Mouse (Mus musculus): Measurements from ENCODE around the gene Dtl. TPM values are rescaled to one million over a fixed set of nuclear protein-coding genes. Genes with fewer than 3 reads are reported as not detected.

Gene Dtl
- polyA plus RNA-seq, 1 experiment: 81.1 TPM

- H3K27me3 ChIP-seq (ENCODE audit: control insufficient read depth, insufficient read depth, low read length, poor library complexity, severe bottlenecking): no peaks in the 10 kb centered on the region
- H3K4me1 ChIP-seq (ENCODE audit: control insufficient read depth, insufficient read depth, low read length): no peaks in the 10 kb centered on the region
- H3K36me3 ChIP-seq (ENCODE audit: control insufficient read depth, insufficient read depth, low read length, poor library complexity, severe bottlenecking): peaks cover 17% of the 10 kb centered on the region
- TF ChIP-seq EP300 (IDR thresholded peaks at IDR 0.05; ENCODE audit: insufficient read depth, low read depth, low read length) (no peak), POLR2A (IDR thresholded peaks at IDR 0.05; ENCODE audit: insufficient read depth, low read length) (no peak), CTCF (IDR thresholded peaks at IDR 0.05; ENCODE audit: low read depth, low read length) (no peak)
- H3K9me3 ChIP-seq (replicated peaks; ENCODE audit: control insufficient read depth, insufficient read depth, low read length, poor library complexity, severe bottlenecking): no peaks in the 10 kb centered on the region
- H3K9ac ChIP-seq (ENCODE audit: low read depth, poor library complexity, severe bottlenecking): no peak overlapping the region
- no peak overlapping the region for H3K4me3 ChIP-seq (ENCODE audit: low read depth, low read length)
- no peak overlapping the region for H3K27ac ChIP-seq (ENCODE audit: insufficient read depth, low read length)
Observed at GRCm38 (mm10) chr1:191579524-191579923, 4.2 kb upstream of the Dtl start.

- TF ChIP-seq EP300 (IDR thresholded peaks at IDR 0.05; ENCODE audit: insufficient read depth, low read depth, low read length): no peak
- no peak for TF ChIP-seq CTCF (IDR thresholded peaks at IDR 0.05; ENCODE audit: low read depth, low read length)
- no peak for TF ChIP-seq POLR2A (IDR thresholded peaks at IDR 0.05; ENCODE audit: insufficient read depth, low read length)
- peaks cover 7% of the 10 kb centered on the region for H3K36me3 ChIP-seq (ENCODE audit: control insufficient read depth, insufficient read depth, low read length, poor library complexity, severe bottlenecking)
- no peaks in the 10 kb centered on the region for H3K9me3 ChIP-seq (replicated peaks; ENCODE audit: control insufficient read depth, insufficient read depth, low read length, poor library complexity, severe bottlenecking)
- H3K9ac ChIP-seq (ENCODE audit: low read depth, poor library complexity, severe bottlenecking): peak overlapping the region; percentile 94
- H3K27ac ChIP-seq (ENCODE audit: insufficient read depth, low read length): peak overlapping the region; percentile 31
- H3K27me3 ChIP-seq (ENCODE audit: control insufficient read depth, insufficient read depth, low read length, poor library complexity, severe bottlenecking): no peaks in the 10 kb centered on the region
- peak overlapping the region; percentile 80 for H3K4me3 ChIP-seq (ENCODE audit: low read depth, low read length)
- no peaks in the 10 kb centered on the region for H3K4me1 ChIP-seq (ENCODE audit: control insufficient read depth, insufficient read depth, low read length)
Observed at GRCm38 (mm10) chr1:191574871-191575457, 380 bp downstream of the Dtl start.

DNA sequence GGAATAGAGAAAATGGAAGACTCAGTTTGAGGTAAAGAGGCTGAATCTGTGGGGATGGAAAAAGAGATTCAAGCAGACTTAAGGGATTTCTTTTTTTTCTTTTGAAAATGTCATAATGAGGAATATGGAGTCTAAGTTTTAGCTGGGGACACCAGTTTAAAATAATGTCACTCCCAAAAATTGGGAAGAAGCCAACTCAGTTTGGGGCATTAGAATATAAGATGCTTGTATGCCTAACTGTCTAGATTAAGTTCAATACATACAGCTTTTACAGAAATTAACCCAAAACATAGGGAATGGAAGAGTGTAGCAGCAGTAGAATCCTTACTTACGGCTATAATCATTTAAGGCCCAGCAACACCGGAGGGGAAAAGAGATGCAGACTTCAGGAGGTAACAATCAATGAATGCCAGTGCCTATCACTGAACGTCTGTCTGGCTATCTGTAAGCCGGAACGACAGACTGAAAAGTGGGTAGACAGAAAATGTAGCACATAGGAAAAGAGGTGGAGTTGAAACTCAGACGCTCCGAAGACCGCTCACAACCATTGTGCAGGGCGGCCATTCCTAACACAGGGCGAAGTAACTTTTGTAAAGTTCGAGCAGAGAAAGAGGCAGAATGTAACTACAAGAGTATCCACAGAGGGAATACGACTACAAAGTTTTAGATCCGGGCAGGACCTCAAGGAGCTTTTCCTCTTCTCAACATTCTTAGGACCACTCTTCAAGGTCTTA lies 1.3 kb downstream of the Dtl start:
- peak overlapping the region; percentile 31 for H3K27ac ChIP-seq (ENCODE audit: insufficient read depth, low read length)
- no peaks in the 10 kb centered on the region for H3K27me3 ChIP-seq (ENCODE audit: control insufficient read depth, insufficient read depth, low read length, poor library complexity, severe bottlenecking)
- H3K36me3 ChIP-seq (ENCODE audit: control insufficient read depth, insufficient read depth, low read length, poor library complexity, severe bottlenecking): peaks cover 16% of the 10 kb centered on the region
- no peak for TF ChIP-seq EP300 (IDR thresholded peaks at IDR 0.05; ENCODE audit: insufficient read depth, low read depth, low read length)
- no peak for TF ChIP-seq CTCF (IDR thresholded peaks at IDR 0.05; ENCODE audit: low read depth, low read length)
- TF ChIP-seq POLR2A (IDR thresholded peaks at IDR 0.05; ENCODE audit: insufficient read depth, low read length): no peak
- peak overlapping the region; percentile 80 for H3K4me3 ChIP-seq (ENCODE audit: low read depth, low read length)
- H3K4me1 ChIP-seq (ENCODE audit: control insufficient read depth, insufficient read depth, low read length): no peaks in the 10 kb centered on the region
- peak overlapping the region; percentile 94 for H3K9ac ChIP-seq (ENCODE audit: low read depth, poor library complexity, severe bottlenecking)
- no peaks in the 10 kb centered on the region for H3K9me3 ChIP-seq (replicated peaks; ENCODE audit: control insufficient read depth, insufficient read depth, low read length, poor library complexity, severe bottlenecking)

DNA sequence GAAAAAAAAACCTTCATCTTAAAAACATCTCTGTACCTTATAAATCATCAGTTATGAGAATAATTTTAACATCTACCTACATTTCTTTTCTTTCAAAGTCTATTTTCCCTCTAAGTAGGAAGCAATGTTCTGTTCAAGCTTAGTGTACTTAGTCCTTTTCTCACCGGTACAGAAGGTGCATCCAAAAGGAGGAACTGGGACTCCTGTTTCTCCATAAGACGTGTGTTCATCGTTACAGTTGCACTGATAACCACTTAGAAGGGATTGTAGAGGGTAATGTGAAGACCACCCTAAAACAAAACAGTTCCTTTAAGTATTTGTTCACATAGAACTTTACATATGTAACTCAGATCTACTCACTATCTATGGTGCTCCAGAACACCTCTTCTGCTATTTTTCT lies 4.9 kb downstream of the Dtl start:
- Histone ChIP-seq H3K9ac (ENCODE audit: low read depth, poor library complexity, severe bottlenecking) (no peak overlapping the region), H3K27ac (ENCODE audit: insufficient read depth, low read length) (no peak overlapping the region), H3K9me3 (replicated peaks; ENCODE audit: control insufficient read depth, insufficient read depth, low read length, poor library complexity, severe bottlenecking) (no peaks in the 10 kb centered on the region), H3K4me3 (ENCODE audit: low read depth, low read length) (no peak overlapping the region), H3K36me3 (ENCODE audit: control insufficient read depth, insufficient read depth, low read length, poor library complexity, severe bottlenecking) (peaks cover 44% of the 10 kb centered on the region), H3K27me3 (ENCODE audit: control insufficient read depth, insufficient read depth, low read length, poor library complexity, severe bottlenecking) (no peaks in the 10 kb centered on the region), H3K4me1 (ENCODE audit: control insufficient read depth, insufficient read depth, low read length) (no peaks in the 10 kb centered on the region)
- TF ChIP-seq POLR2A (IDR thresholded peaks at IDR 0.05; ENCODE audit: insufficient read depth, low read length) (no peak), CTCF (IDR thresholded peaks at IDR 0.05; ENCODE audit: low read depth, low read length) (no peak), EP300 (IDR thresholded peaks at IDR 0.05; ENCODE audit: insufficient read depth, low read depth, low read length) (no peak)

GRCm38 (mm10) chr1:191569625-191570024 lies 5.7 kb downstream of the Dtl start:
- Histone ChIP-seq H3K4me3 (ENCODE audit: low read depth, low read length) (no peak overlapping the region), H3K36me3 (ENCODE audit: control insufficient read depth, insufficient read depth, low read length, poor library complexity, severe bottlenecking) (peaks cover 48% of the 10 kb centered on the region), H3K27ac (ENCODE audit: insufficient read depth, low read length) (no peak overlapping the region), H3K27me3 (ENCODE audit: control insufficient read depth, insufficient read depth, low read length, poor library complexity, severe bottlenecking) (no peaks in the 10 kb centered on the region), H3K4me1 (ENCODE audit: control insufficient read depth, insufficient read depth, low read length) (no peaks in the 10 kb centered on the region), H3K9ac (ENCODE audit: low read depth, poor library complexity, severe bottlenecking) (no peak overlapping the region), H3K9me3 (replicated peaks; ENCODE audit: control insufficient read depth, insufficient read depth, low read length, poor library complexity, severe bottlenecking) (no peaks in the 10 kb centered on the region)
- TF ChIP-seq POLR2A (IDR thresholded peaks at IDR 0.05; ENCODE audit: insufficient read depth, low read length) (no peak), CTCF (IDR thresholded peaks at IDR 0.05; ENCODE audit: low read depth, low read length) (no peak), EP300 (IDR thresholded peaks at IDR 0.05; ENCODE audit: insufficient read depth, low read depth, low read length) (no peak)

GRCm38 (mm10) chr1:191567859-191568258 lies 7.5 kb downstream of the Dtl start:
- TF ChIP-seq EP300 (IDR thresholded peaks at IDR 0.05; ENCODE audit: insufficient read depth, low read depth, low read length): no peak
- TF ChIP-seq CTCF (IDR thresholded peaks at IDR 0.05; ENCODE audit: low read depth, low read length): no peak
- no peak for TF ChIP-seq POLR2A (IDR thresholded peaks at IDR 0.05; ENCODE audit: insufficient read depth, low read length)
- no peaks in the 10 kb centered on the region for H3K4me1 ChIP-seq (ENCODE audit: control insufficient read depth, insufficient read depth, low read length)
- H3K27ac ChIP-seq (ENCODE audit: insufficient read depth, low read length): no peak overlapping the region
- H3K36me3 ChIP-seq (ENCODE audit: control insufficient read depth, insufficient read depth, low read length, poor library complexity, severe bottlenecking): peaks cover 53% of the 10 kb centered on the region
- H3K27me3 ChIP-seq (ENCODE audit: control insufficient read depth, insufficient read depth, low read length, poor library complexity, severe bottlenecking): no peaks in the 10 kb centered on the region
- no peaks in the 10 kb centered on the region for H3K9me3 ChIP-seq (replicated peaks; ENCODE audit: control insufficient read depth, insufficient read depth, low read length, poor library complexity, severe bottlenecking)
- H3K9ac ChIP-seq (ENCODE audit: low read depth, poor library complexity, severe bottlenecking): no peak overlapping the region
- H3K4me3 ChIP-seq (ENCODE audit: low read depth, low read length): no peak overlapping the region
